ENCODE assay signal across 19 mouse cellular contexts in genomic region chr5:51537009-51537645, GRCm38 (mm10). TPM values are rescaled to one million over a fixed set of nuclear protein-coding genes. Genes with fewer than 3 reads are reported as not detected.
DNase-seq lines count a peak whose midpoint lies in the region; ATAC-seq and TF ChIP-seq lines count a peak whose summit lies in the region.
"Had no signal": no experiment of that assay in that cellular context is flagged by ENCODE, and none has a peak within 500 bp of the region (broad histone marks: within the 10 kb centered on the region; RNA-seq: fewer than 3 reads in every experiment).

No protein-coding gene starts in this region.

- no peak overlapping the region for H3K9ac ChIP-seq in heart, embryonic 15.5 days
- no peak overlapping the region for H3K9ac ChIP-seq in lung, postnatal 0 days (replicated peaks; ENCODE audit: low read depth)
- no peak overlapping the region for H3K9ac ChIP-seq in kidney, postnatal 0 days (ENCODE audit: low read depth, low read length)
- H3K9ac ChIP-seq: embryonic facial prominence, embryonic 12.5 days; liver, embryonic 15.5 days; neural tube, embryonic 13.5 days had no signal

- WGBS in heart, embryonic 15.5 days, result 37% methylated on average over 7 of the region's 7 CpGs
- 40% methylated on average over 7 of the region's 7 CpGs for WGBS in lung, postnatal 0 days
- WGBS in kidney, postnatal 0 days, result 54% methylated on average over 7 of the region's 7 CpGs
- 24% methylated on average over 7 of the region's 7 CpGs for WGBS in small intestine, adult 2 months

- TF ChIP-seq POLR2A in small intestine, adult 2 months (IDR thresholded peaks at IDR 0.05; ENCODE audit: low read depth, low read length), result no peak

- H3K4me3 ChIP-seq in heart, embryonic 15.5 days, result no peak overlapping the region
- no peak overlapping the region for H3K4me3 ChIP-seq in lung, postnatal 0 days (ENCODE audit: low read depth, low read length)
- H3K4me3 ChIP-seq in kidney, postnatal 0 days (replicated peaks; ENCODE audit: low read depth, low read length), result no peak overlapping the region
- H3K4me3 ChIP-seq in small intestine, adult 2 months (ENCODE audit: low read depth, low read length), result no peak overlapping the region
- H3K4me3 ChIP-seq: embryonic facial prominence, embryonic 12.5 days; liver, embryonic 15.5 days; midbrain, embryonic 10.5 days; neural tube, embryonic 13.5 days had no signal

- H3K4me1 ChIP-seq in heart, embryonic 15.5 days (replicated peaks), result peaks cover 46% of the 10 kb centered on the region
- H3K4me1 ChIP-seq in lung, postnatal 0 days (ENCODE audit: insufficient read depth, low read depth, low read length), result no peaks in the 10 kb centered on the region
- H3K4me1 ChIP-seq in kidney, postnatal 0 days (replicated peaks; ENCODE audit: insufficient read depth, low read length), result no peaks in the 10 kb centered on the region
- peaks cover 9% of the 10 kb centered on the region; the same call in 1 of the 2 replicates for H3K4me1 ChIP-seq in small intestine, adult 2 months (ENCODE audit: control insufficient read depth, insufficient read depth, insufficient read length, low read length)
- H3K4me1 ChIP-seq: embryonic facial prominence, embryonic 12.5 days; liver, embryonic 15.5 days; neural tube, embryonic 13.5 days had no signal

- ATAC-seq in heart, embryonic 15.5 days (replicated peaks; ENCODE audit: insufficient number of reproducible peaks, insufficient read depth, low FRiP score, low read depth), result no peak
- peak; percentile 65 for ATAC-seq in lung, postnatal 0 days
- ATAC-seq in kidney, postnatal 0 days (replicated peaks; ENCODE audit: low FRiP score, low read depth), result peak; percentile 59; the same call in 1 of the 2 replicates
- ATAC-seq: CD4-positive, CD25-positive, alpha-beta regulatory T cell, adult 4 months; forebrain, embryonic 16.5 days had no signal

- no peak overlapping the region for H3K4me2 ChIP-seq in heart, embryonic 15.5 days
- H3K4me2 ChIP-seq in lung, postnatal 0 days (replicated peaks; ENCODE audit: low read depth, low read length), result no peak overlapping the region
- no peak overlapping the region for H3K4me2 ChIP-seq in kidney, postnatal 0 days (ENCODE audit: low read length)
- H3K4me2 ChIP-seq: embryonic facial prominence, embryonic 12.5 days; liver, embryonic 15.5 days; neural tube, embryonic 13.5 days had no signal

- DNase-seq in heart, adult 9 months (ENCODE audit: low spot score in 2 of 2), result no peak
- DNase-seq in lung, postnatal 0 days (ENCODE audit: low spot score), result peak; percentile 28
- no peak for DNase-seq in lung, postnatal 25 days (ENCODE audit: low spot score)
- DNase-seq in kidney, postnatal 0 days (ENCODE audit: low spot score), result peak; percentile 17
- no peak for DNase-seq in cerebellum, adult 9-10 months
- DNase-seq: adrenal gland, postnatal 36 days; cerebellum, adult 8-10 months; lung, postnatal 4 days; right cerebral cortex, postnatal 14 days had no signal

- H3K9me3 ChIP-seq in heart, embryonic 15.5 days (replicated peaks), result no peaks in the 10 kb centered on the region
- no peaks in the 10 kb centered on the region for H3K9me3 ChIP-seq in lung, postnatal 0 days (ENCODE audit: low read length)
- H3K9me3 ChIP-seq in kidney, postnatal 0 days (replicated peaks; ENCODE audit: low read length), result no peaks in the 10 kb centered on the region
- H3K9me3 ChIP-seq: embryonic facial prominence, embryonic 12.5 days; liver, embryonic 15.5 days; midbrain, embryonic 10.5 days; neural tube, embryonic 13.5 days had no signal

- no peak for TF ChIP-seq EP300 in lung, postnatal 0 days (IDR thresholded peaks at IDR 0.05)

- H3K36me3 ChIP-seq in heart, embryonic 15.5 days, result no peaks in the 10 kb centered on the region
- no peaks in the 10 kb centered on the region for H3K36me3 ChIP-seq in lung, postnatal 0 days (ENCODE audit: insufficient read depth, low read length)
- no peaks in the 10 kb centered on the region for H3K36me3 ChIP-seq in kidney, postnatal 0 days (ENCODE audit: insufficient read depth, low read length)
- peaks cover 4% of the 10 kb centered on the region for H3K36me3 ChIP-seq in small intestine, adult 2 months (ENCODE audit: control insufficient read depth, insufficient read depth, low read length)
- H3K36me3 ChIP-seq: embryonic facial prominence, embryonic 12.5 days; G1E; liver, embryonic 15.5 days; midbrain, embryonic 10.5 days; neural tube, embryonic 13.5 days had no signal

- no peak for TF ChIP-seq CTCF in lung, postnatal 0 days (IDR thresholded peaks at IDR 0.05)
- TF ChIP-seq CTCF in kidney, postnatal 0 days (IDR thresholded peaks at IDR 0.05; ENCODE audit: low read depth), result no peak
- no peak for TF ChIP-seq CTCF in small intestine, adult 2 months (IDR thresholded peaks at IDR 0.05; ENCODE audit: extremely low read depth, insufficient read length, insufficient replicate concordance, low read depth, low read length)

- peak overlapping the region; percentile 65 for H3K27ac ChIP-seq in heart, embryonic 15.5 days
- no peak overlapping the region for H3K27ac ChIP-seq in lung, postnatal 0 days (ENCODE audit: low read length)
- peak overlapping the region; percentile 47; the same call in 1 of the 2 replicates for H3K27ac ChIP-seq in kidney, postnatal 0 days
- 0 out of 2 replicates have a peak overlapping the region, but pooled peaks have one; percentile 21 for H3K27ac ChIP-seq in small intestine, adult 2 months (ENCODE audit: insufficient read depth, low read depth, low read length)
- H3K27ac ChIP-seq: embryonic facial prominence, embryonic 12.5 days; liver, embryonic 15.5 days; midbrain, embryonic 10.5 days; neural tube, embryonic 13.5 days; stomach, postnatal 0 days had no signal

- H3K27me3 ChIP-seq in heart, embryonic 15.5 days, result no peaks in the 10 kb centered on the region
- no peaks in the 10 kb centered on the region for H3K27me3 ChIP-seq in lung, postnatal 0 days (replicated peaks; ENCODE audit: insufficient read depth, low read length)
- no peaks in the 10 kb centered on the region for H3K27me3 ChIP-seq in kidney, postnatal 0 days (ENCODE audit: insufficient read depth, low read length)
- H3K27me3 ChIP-seq in small intestine, adult 2 months (ENCODE audit: control insufficient read depth, insufficient read depth, low read length), result no peaks in the 10 kb centered on the region
- H3K27me3 ChIP-seq: embryonic facial prominence, embryonic 12.5 days; liver, embryonic 15.5 days; neural tube, embryonic 13.5 days had no signal

RNA-seq across cellular contexts. Expression of gene Ppargc1a, which starts 30.4 kb away (rescaled TPM):
- polyA plus RNA-seq in heart, embryonic 15.5 days (2015; fragmentation: Nextera tagmentation; extraction: Ambion mirVana), result 57.1 and 66.0 TPM in 2 replicates
- polyA plus RNA-seq in lung, postnatal 0 days (2015; fragmentation: Nextera tagmentation; extraction: Ambion mirVana), result 4.0 and 4.8 TPM in 2 replicates
- 30.1 and 32.1 TPM in 2 replicates for polyA plus RNA-seq in kidney, postnatal 0 days (2015; fragmentation: Nextera tagmentation; extraction: Ambion mirVana)
- polyA plus RNA-seq in small intestine, adult 2 months (2012; rRNA removed), result 2.1 and 9.0 TPM in 2 replicates
- polyA plus RNA-seq: G1E had no signal

Comparison
In these comparisons a context has a peak if more than half of its experiments do, and no peak if none do; other contexts are left out.
1. DNase-seq: peak in lung, postnatal 0 days (single experiment) and kidney, postnatal 0 days (single experiment); none in heart, adult 9 months (0 of 2), lung, postnatal 25 days (single experiment) and cerebellum, adult 9-10 months (single experiment).